Mouse (Mus musculus) cortical plate, adult 2 months (tissue): ENCODE results near the gene Fstl4.

Source experiments
- CTCF ChIP-seq: fragments of 200-500 bp; IDR thresholded peaks from 2 replicates; pipeline ENCODE4 v1.5.1; 2011; ENCODE audit warnings: mild to moderate bottlenecking, control low read depth, low read length; ENCODE audit not compliant: insufficient read depth; ENCODE audit errors: extremely low read depth
- POLR2A ChIP-seq: fragments of 200-500 bp; IDR thresholded peaks from 2 replicates; pipeline ENCODE4 v1.6.1; 2011; ENCODE audit warnings: mild to moderate bottlenecking, low read length, control low read depth; ENCODE audit not compliant: insufficient read depth; ENCODE audit errors: extremely low read depth

DNA sequence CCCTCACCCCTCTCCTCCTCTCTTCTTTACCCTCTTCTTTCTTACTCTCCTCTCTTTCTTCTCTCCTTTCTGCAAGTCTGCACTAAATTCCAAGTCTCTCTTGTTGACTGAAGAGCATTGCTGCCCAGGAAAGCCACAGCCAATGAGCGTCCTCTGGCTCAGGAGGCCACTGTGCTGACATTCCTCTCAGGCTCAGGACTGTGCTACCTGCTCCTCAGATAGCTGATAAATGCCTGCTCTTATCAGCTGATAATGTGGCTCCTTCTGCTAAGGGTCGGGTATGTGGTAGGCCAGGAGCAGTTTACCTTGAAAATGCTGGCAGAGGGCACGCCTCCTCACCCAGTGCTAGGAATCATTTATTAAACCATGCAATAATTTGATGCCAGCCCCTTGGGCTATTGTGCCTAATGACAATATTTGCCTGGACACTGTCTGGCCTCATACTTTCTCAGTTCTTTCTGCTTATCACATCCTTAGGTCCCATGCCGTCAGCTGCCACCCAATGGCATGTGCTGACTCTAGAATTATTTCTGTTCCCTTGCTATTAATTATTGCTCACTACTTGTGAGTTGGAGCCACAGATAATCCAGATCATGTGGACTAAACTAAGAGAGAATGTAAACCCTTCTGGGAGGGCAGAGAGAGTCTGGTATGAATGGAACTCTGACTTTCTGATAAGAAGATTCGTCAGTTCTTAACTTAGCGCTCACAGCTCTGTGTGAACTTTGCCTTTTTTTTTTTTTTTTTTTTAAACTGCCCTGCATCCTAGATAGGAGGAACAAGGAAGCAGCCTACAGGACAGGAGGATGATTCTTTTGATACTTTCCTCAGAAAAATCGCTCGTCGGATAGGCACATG, 19.6 kb upstream of the Fstl4 start:
- TF ChIP-seq CTCF (no peak), POLR2A (no peak)
